Mouse (Mus musculus): ENCODE measurements at regions not wholly inside any gene's neighbourhood (a gene's known extent, or its start where the extent isn't known, plus 50 kb on each side); places are given as distances from the start of the nearest gene placed in this dataset.
A peak's percentile ranks its signal among the peaks of the same experiment; 100 is the strongest.

DNA sequence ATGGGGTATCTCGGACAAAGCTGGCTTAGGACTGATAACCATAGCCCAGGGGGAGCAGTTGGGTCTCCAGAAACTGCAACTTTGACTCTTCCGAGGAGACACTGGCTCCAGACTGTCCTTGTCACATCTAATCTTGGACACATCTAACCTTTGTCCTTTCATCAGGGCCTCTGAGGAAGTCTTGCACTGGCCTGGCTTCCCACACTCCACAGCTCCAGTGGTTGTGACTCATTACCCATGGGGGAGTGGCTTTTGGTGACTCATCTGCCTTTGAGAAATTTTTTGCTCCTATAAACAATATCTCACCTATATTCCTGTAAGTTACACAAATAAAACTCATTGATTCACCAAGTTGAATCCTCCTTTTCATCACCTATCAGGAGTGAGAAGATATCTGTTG lies 116.5 kb upstream of the B3gat2 start:
- Histone ChIP-seq H3K9ac (no peak overlapping the region), H3K4me3 (no peak overlapping the region), H3K27ac (no peak overlapping the region), H3K27me3 (no peaks in the 10 kb centered on the region), H3K4me1 (no peaks in the 10 kb centered on the region), H3K4me2 (replicated peaks) (no peak overlapping the region), H3K36me3 (no peaks in the 10 kb centered on the region), H3K9me3 (no peaks in the 10 kb centered on the region)
- ATAC-seq (ENCODE audit: low FRiP score, low read depth): no peak
- WGBS: 83% methylated on average over 2 of the region's 2 CpGs

DNA sequence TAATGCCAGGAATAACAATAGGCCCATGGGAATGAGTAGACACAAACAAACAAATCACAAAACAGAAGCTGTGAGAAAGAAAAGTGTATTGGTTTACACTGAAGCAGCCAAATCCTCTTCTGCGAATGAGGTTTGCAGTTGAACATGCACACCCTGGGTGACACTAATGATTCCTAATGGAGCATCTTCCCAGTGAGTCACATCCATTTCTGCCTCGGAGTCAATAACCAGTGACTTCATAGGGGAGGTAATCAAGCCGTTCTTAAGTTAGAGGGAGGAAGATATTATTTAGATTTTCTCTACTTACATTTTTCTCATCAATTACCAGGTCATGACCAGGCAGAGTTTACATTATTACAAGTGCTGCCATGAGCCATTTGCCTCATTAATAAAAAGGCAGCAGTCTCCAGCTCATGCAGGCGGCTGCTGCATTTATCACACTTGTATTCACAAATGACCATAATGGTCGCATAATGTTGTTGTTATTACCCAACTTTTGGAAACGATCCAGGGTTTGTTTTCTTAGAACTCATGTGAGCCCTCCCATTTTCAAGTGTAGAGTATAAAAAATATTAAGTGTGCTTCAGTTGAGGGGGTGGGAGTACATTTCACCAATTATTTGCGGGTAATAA lies 112.6 kb upstream of the B3gat2 start:
- WGBS: 79% methylated on average over 7 of the region's 7 CpGs
- Histone ChIP-seq H3K27me3 (no peaks in the 10 kb centered on the region), H3K9ac (no peak overlapping the region), H3K36me3 (no peaks in the 10 kb centered on the region), H3K4me2 (replicated peaks) (no peak overlapping the region), H3K27ac (no peak overlapping the region), H3K9me3 (no peaks in the 10 kb centered on the region), H3K4me3 (no peak overlapping the region), H3K4me1 (no peaks in the 10 kb centered on the region)
- no peak for ATAC-seq (ENCODE audit: low FRiP score, low read depth)

GRCm38 (mm10) chr1:23649886-23650285 lies 111.7 kb upstream of the B3gat2 start:
- H3K36me3 ChIP-seq: no peaks in the 10 kb centered on the region
- H3K4me2 ChIP-seq (replicated peaks): no peak overlapping the region
- 83% methylated on average over 4 of the region's 4 CpGs for WGBS
- H3K9me3 ChIP-seq: no peaks in the 10 kb centered on the region
- no peak overlapping the region for H3K27ac ChIP-seq
- no peak overlapping the region for H3K4me3 ChIP-seq
- H3K9ac ChIP-seq: no peak overlapping the region
- no peaks in the 10 kb centered on the region for H3K4me1 ChIP-seq
- H3K27me3 ChIP-seq: no peaks in the 10 kb centered on the region
- ATAC-seq (ENCODE audit: low FRiP score, low read depth): no peak

GRCm38 (mm10) chr1:23653628-23654027 lies 107.9 kb upstream of the B3gat2 start:
- Histone ChIP-seq H3K4me1 (no peaks in the 10 kb centered on the region), H3K36me3 (no peaks in the 10 kb centered on the region), H3K4me3 (no peak overlapping the region), H3K9me3 (no peaks in the 10 kb centered on the region), H3K27ac (no peak overlapping the region), H3K4me2 (replicated peaks) (no peak overlapping the region), H3K27me3 (no peaks in the 10 kb centered on the region), H3K9ac (no peak overlapping the region)
- no peak for ATAC-seq (ENCODE audit: low FRiP score, low read depth)
- 87% methylated on average over 4 of the region's 4 CpGs for WGBS

- Histone ChIP-seq H3K4me1 (no peaks in the 10 kb centered on the region), H3K36me3 (no peaks in the 10 kb centered on the region), H3K27me3 (no peaks in the 10 kb centered on the region), H3K4me2 (replicated peaks) (no peak overlapping the region), H3K4me3 (no peak overlapping the region), H3K9ac (no peak overlapping the region), H3K9me3 (no peaks in the 10 kb centered on the region), H3K27ac (no peak overlapping the region)
- 95% methylated on average over 1 of the region's 1 CpGs for WGBS
- no peak for ATAC-seq (ENCODE audit: low FRiP score, low read depth)
These were observed 105.8 kb upstream of the B3gat2 start for GRCm38 (mm10) chr1:23655768-23656167.

- WGBS: 63% methylated on average over 12 of the region's 12 CpGs
- H3K9ac ChIP-seq: no peak overlapping the region
These were observed 105.3 kb upstream of the B3gat2 start for GRCm38 (mm10) chr1:23656302-23656701.

GRCm38 (mm10) chr1:23656718-23657117 lies 104.8 kb upstream of the B3gat2 start:
- Histone ChIP-seq H3K36me3 (no peaks in the 10 kb centered on the region), H3K4me3 (no peak overlapping the region), H3K9me3 (no peaks in the 10 kb centered on the region), H3K9ac (no peak overlapping the region), H3K4me2 (replicated peaks) (no peak overlapping the region), H3K27me3 (no peaks in the 10 kb centered on the region), H3K4me1 (no peaks in the 10 kb centered on the region), H3K27ac (no peak overlapping the region)
- 75% methylated on average over 8 of the region's 8 CpGs for WGBS
- no peak for ATAC-seq (ENCODE audit: low FRiP score, low read depth)

More at GRCm38 (mm10) chr1:23656302-23656701, 105.3 kb upstream of the B3gat2 start:
- Histone ChIP-seq H3K27me3 (no peaks in the 10 kb centered on the region), H3K27ac (no peak overlapping the region), H3K4me3 (no peak overlapping the region), H3K4me2 (replicated peaks) (no peak overlapping the region), H3K4me1 (no peaks in the 10 kb centered on the region), H3K9me3 (no peaks in the 10 kb centered on the region), H3K36me3 (no peaks in the 10 kb centered on the region)
- no peak for ATAC-seq (ENCODE audit: low FRiP score, low read depth)

DNA sequence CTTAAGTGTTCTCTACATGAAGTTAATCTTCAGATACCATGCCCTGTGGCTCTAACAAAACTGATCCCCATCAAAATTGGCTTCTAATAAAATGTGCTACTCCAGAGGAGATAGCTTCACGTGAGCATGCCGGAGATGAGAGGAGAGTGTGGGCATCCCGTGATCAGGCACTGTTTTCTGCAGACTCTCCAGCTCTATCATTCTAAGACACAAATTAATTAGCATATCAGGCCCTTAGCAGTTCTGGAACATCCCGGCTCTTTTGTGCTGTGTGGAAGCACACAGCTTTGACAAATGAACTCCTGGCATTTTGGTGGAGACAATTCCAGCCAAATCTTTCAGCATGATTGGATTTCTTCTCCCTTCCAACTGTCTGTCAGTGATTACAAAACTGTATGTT lies 91.0 kb upstream of the B3gat2 start:
- H3K9ac ChIP-seq: no peak overlapping the region
- no peak overlapping the region for H3K4me2 ChIP-seq (replicated peaks)
- no peaks in the 10 kb centered on the region for H3K36me3 ChIP-seq
- ATAC-seq (ENCODE audit: low FRiP score, low read depth): no peak
- no peak overlapping the region for H3K27ac ChIP-seq
- WGBS: 87% methylated on average over 4 of the region's 4 CpGs
- H3K4me3 ChIP-seq: no peak overlapping the region
- H3K9me3 ChIP-seq: no peaks in the 10 kb centered on the region
- H3K4me1 ChIP-seq: no peaks in the 10 kb centered on the region
- H3K27me3 ChIP-seq: no peaks in the 10 kb centered on the region

DNA sequence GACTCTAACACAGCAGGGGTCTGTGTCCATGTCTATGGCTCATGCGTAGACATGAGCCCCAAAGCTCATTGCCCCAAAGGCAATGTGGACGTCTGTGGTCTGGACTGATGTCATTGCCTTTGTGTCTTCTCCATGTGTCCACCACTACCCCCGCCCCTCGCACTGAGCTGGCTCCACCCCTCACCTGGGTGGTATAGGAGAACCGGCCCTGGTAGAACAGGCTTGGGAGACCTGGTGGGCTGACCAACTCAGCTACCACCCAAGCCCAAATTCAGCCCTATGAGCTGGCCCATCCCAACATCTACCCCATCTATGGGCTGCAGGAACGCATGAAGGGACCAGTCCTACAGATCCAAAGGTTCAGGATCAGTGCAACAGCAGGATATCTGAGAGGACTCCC lies 87.2 kb upstream of the B3gat2 start:
- no peak overlapping the region for H3K9ac ChIP-seq
- no peak overlapping the region for H3K27ac ChIP-seq
- no peak overlapping the region for H3K4me3 ChIP-seq
- no peak overlapping the region for H3K4me2 ChIP-seq (replicated peaks)
- 88% methylated on average over 6 of the region's 6 CpGs for WGBS
- no peaks in the 10 kb centered on the region for H3K36me3 ChIP-seq
- H3K27me3 ChIP-seq: no peaks in the 10 kb centered on the region
- 0 out of 2 replicates have a peak, but pooled peaks have one; percentile 19 for ATAC-seq (ENCODE audit: low FRiP score, low read depth)
- no peaks in the 10 kb centered on the region for H3K9me3 ChIP-seq
- no peaks in the 10 kb centered on the region for H3K4me1 ChIP-seq

DNA sequence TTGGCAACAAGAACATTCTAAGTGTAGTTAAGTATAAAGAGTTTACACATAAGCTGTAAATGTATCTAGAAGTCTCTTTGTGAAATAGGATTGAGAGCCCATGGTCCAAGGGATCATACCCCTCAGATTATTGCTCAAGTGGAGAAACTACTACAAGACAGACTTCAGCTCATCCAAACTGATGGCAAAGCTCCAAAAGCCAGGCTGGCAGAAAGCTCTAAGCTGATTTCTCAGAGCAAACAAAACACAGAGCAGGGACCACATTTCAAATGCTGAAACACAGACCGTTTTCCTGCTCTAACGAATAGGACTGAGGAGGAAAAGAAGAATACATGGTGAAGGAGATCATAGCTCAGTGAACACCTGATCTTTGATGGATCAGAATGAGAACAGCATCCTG lies 85.3 kb upstream of the B3gat2 start:
- Histone ChIP-seq H3K36me3 (no peaks in the 10 kb centered on the region), H3K27me3 (no peaks in the 10 kb centered on the region)

DNA sequence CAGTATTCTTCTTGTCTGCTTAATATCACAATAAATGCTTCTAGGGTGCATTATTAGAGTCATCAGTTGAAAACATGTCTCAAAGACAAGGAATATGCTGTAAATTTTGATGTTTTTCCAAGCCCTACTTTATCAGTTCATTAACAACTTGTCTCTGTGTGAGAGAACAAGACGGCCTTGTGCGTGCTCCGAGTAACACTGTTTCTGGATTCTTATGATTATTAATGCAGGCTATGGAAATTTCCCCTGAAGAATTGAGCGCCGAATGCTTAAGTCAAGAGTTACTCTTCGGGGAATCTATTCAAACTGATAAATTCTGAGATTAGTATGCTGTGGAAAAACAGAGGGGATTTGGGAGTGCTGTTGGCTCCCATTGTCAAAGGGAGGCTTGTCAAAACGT lies 72.2 kb upstream of the B3gat2 start:
- WGBS: 84% methylated on average over 7 of the region's 7 CpGs
- H3K4me3 ChIP-seq: no peak overlapping the region
- H3K4me2 ChIP-seq (replicated peaks): no peak overlapping the region
- no peaks in the 10 kb centered on the region for H3K36me3 ChIP-seq
- no peaks in the 10 kb centered on the region for H3K27me3 ChIP-seq
- no peak overlapping the region for H3K27ac ChIP-seq
- ATAC-seq (ENCODE audit: low FRiP score, low read depth): no peak
- no peak overlapping the region for H3K9ac ChIP-seq
- no peaks in the 10 kb centered on the region for H3K4me1 ChIP-seq
- no peaks in the 10 kb centered on the region for H3K9me3 ChIP-seq

More for the DNA sequence above, 85.3 kb upstream of the B3gat2 start:
- no peak for ATAC-seq (ENCODE audit: low FRiP score, low read depth)
- Histone ChIP-seq H3K27ac (no peak overlapping the region), H3K4me1 (no peaks in the 10 kb centered on the region), H3K9ac (no peak overlapping the region), H3K9me3 (no peaks in the 10 kb centered on the region), H3K4me2 (replicated peaks) (no peak overlapping the region), H3K4me3 (no peak overlapping the region)
- WGBS: 84% methylated on average over 2 of the region's 2 CpGs

DNA sequence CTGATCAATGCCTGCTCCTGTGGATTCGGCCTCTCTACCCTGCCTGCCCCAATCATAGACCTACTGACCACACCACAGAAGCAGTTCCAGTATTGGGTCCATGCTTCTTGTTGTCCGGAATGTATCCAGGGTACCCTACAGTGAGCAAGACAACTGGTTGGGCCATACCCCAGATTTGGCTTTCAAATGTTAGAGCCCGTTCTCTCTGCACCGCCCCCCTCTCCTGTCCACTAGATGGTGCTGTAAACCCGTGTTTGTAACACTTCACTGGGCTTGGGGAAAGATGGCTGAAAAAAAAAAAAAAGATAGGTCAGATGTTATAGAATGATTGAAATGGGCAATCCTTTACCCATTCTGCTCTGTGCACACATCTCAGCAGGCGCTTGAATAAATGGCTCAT lies 56.1 kb upstream of the B3gat2 start:
- H3K9ac ChIP-seq: no peak overlapping the region
- H3K27me3 ChIP-seq: no peaks in the 10 kb centered on the region
- no peaks in the 10 kb centered on the region for H3K36me3 ChIP-seq
- 27% methylated on average over 6 of the region's 6 CpGs for WGBS
- H3K4me3 ChIP-seq: no peak overlapping the region
- no peak overlapping the region for H3K4me2 ChIP-seq (replicated peaks)
- no peak; the same call in 1 of the 2 replicates for ATAC-seq (ENCODE audit: low FRiP score, low read depth)
- no peaks in the 10 kb centered on the region for H3K4me1 ChIP-seq
- no peaks in the 10 kb centered on the region for H3K9me3 ChIP-seq
- no peak overlapping the region for H3K27ac ChIP-seq

- Histone ChIP-seq H3K27ac (no peak overlapping the region), H3K4me2 (replicated peaks) (no peak overlapping the region), H3K4me3 (no peak overlapping the region), H3K9ac (no peak overlapping the region), H3K9me3 (no peaks in the 10 kb centered on the region), H3K4me1 (no peaks in the 10 kb centered on the region), H3K27me3 (no peaks in the 10 kb centered on the region), H3K36me3 (no peaks in the 10 kb centered on the region)
- no peak for ATAC-seq (ENCODE audit: low FRiP score, low read depth)
- WGBS: 56% methylated on average over 4 of the region's 4 CpGs
These were observed 55.1 kb upstream of the B3gat2 start for GRCm38 (mm10) chr1:23706450-23706849.
